Mouse (Mus musculus) ES-E14 (cell line): Measurements from ENCODE around the gene Arhgef1. TPM values are rescaled to one million over a fixed set of nuclear protein-coding genes. Genes with fewer than 3 reads are reported as not detected.

Source experiments
- DNase-seq: peaks from one replicate; pipeline ENCODE4 v3.0.0-alpha.2; 2013; ENCODE audit warnings: low read depth, low spot score
- H3K27ac ChIP-seq: 2 replicates; pipeline ENCODE4 v1.5.1; 2012; ENCODE audit warnings: low read depth, mild to moderate bottlenecking, low read length, moderate library complexity, mixed read lengths; ENCODE audit not compliant: poor library complexity, insufficient read depth, severe bottlenecking
- H3K36me3 ChIP-seq: 2 replicates; pipeline ENCODE4 v1.6.1; 2012; ENCODE audit warnings: mild to moderate bottlenecking, low read length, moderate library complexity, mixed read lengths; ENCODE audit not compliant: control insufficient read depth, poor library complexity, insufficient read depth, severe bottlenecking
- H3K4me1 ChIP-seq, 2 experiments: fragments of 150-350 bp in 1 of 2; sonication (generic) in 1 of 2; 2 replicates each; pipeline ENCODE4 v1.6.1; 2012; ENCODE audit warnings: low read length in 2 of 2, mild to moderate bottlenecking in 1 of 2, mixed read lengths in 1 of 2; ENCODE audit not compliant: control insufficient read depth in 2 of 2, insufficient read depth in 2 of 2, poor library complexity in 1 of 2
- H3K4me3 ChIP-seq, 2 experiments: fragments of 150-350 bp in 1 of 2; sonication (generic) in 1 of 2; 2 replicates each; pipeline ENCODE4 v1.5.1; 2012; ENCODE audit warnings: low read length in 2 of 2, low read depth in 1 of 2, mild to moderate bottlenecking in 1 of 2, mixed read lengths in 1 of 2; ENCODE audit not compliant: insufficient read depth in 1 of 2, poor library complexity in 1 of 2, severe bottlenecking in 1 of 2
- H3K9ac ChIP-seq: 2 replicates; pipeline ENCODE4 v1.6.1; 2012; ENCODE audit warnings: low read depth, mild to moderate bottlenecking, low read length, mixed read lengths; ENCODE audit not compliant: poor library complexity, insufficient read depth, severe bottlenecking
- H3K9me3 ChIP-seq: fragments of 150-350 bp; sonication (generic); 2 replicates; pipeline ENCODE4 v1.6.1; 2012; ENCODE audit warnings: low read depth, mild to moderate bottlenecking, low read length; ENCODE audit not compliant: control insufficient read depth, insufficient read depth
- CHD2 ChIP-seq: IDR thresholded peaks from 2 replicates; pipeline ENCODE4 v1.6.1; 2014; ENCODE audit warnings: mild to moderate bottlenecking, low read depth, low read length, inconsistent platforms
- HCFC1 ChIP-seq: IDR thresholded peaks from 2 replicates; pipeline ENCODE4 v1.6.1; 2012; ENCODE audit warnings: low read length, inconsistent platforms, borderline replicate concordance; ENCODE audit not compliant: insufficient read depth
- MAFK ChIP-seq: IDR thresholded peaks from 2 replicates; pipeline ENCODE4 v1.6.1; 2014; ENCODE audit warnings: mild to moderate bottlenecking, low read depth, low read length, inconsistent platforms; ENCODE audit not compliant: insufficient read depth
- ZC3H11A ChIP-seq: IDR thresholded peaks from 2 replicates; pipeline ENCODE4 v1.6.1; 2012; ENCODE audit warnings: low read depth, mild to moderate bottlenecking, inconsistent platforms, low read length, borderline replicate concordance
- ZNF384 ChIP-seq: IDR thresholded peaks from 2 replicates; pipeline ENCODE4 v1.6.1; 2012; ENCODE audit warnings: low read depth, low read length, inconsistent platforms
- in situ Hi-C, 2 experiments: fragments of 600-800 bp; cut with MboI; formaldehyde crosslinking; loops; one replicate each; pipeline ENCODE4 v1.15.1; 2025; ENCODE audit warnings: low sequenced_read_pairs in 2 of 2, inconsistent platforms in 1 of 2; ENCODE audit not compliant: unreplicated experiment in 2 of 2
- total RNA-seq: library from RNA; depleted of rRNA; stranded (reverse); fragments of 300-350 nt; gene quantifications from 2 replicates; pipeline ENCODE4 v1.2.3, GENCODE M21; 2012

The Arhgef1 gene
- total RNA-seq, 1 experiment, result 32.1 TPM

DNA sequence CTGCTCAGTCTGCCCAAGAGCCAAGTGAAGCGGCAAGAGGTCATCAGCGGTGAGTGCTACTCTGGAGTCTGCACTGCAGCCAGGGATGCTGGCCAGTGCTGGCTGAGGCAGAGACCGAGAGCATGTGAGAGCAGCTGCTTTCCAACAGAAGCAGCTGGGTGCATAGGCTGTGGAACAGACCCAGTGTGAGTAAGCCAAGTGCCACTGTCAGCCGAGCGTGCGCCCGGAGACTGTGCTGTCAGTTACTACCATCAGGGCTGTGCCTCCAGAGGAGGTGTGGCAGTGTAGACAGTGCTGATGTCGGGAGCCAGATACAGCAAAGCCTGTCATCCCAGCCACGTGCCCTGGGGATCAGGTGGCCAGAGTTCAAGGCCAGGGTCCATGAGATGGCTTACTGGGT lies 17.0 kb downstream of the Arhgef1 start:
- peaks cover 56% of the 10 kb centered on the region for H3K36me3 ChIP-seq
- DNase-seq, result no peak
- TF ChIP-seq ZNF384 (no peak), MAFK (no peak), HCFC1 (no peak), ZC3H11A (no peak), CHD2 (no peak)
- no peak overlapping the region for H3K9ac ChIP-seq
- H3K4me1 ChIP-seq, result peaks cover 0 to 18% of the 10 kb centered on the region in 2 experiments; a peak in 1 of 4 replicates
- H3K27ac ChIP-seq, result no peak overlapping the region
- in situ Hi-C loops, result no loop called here
- no peaks in the 10 kb centered on the region for H3K9me3 ChIP-seq
- H3K4me3 ChIP-seq, result no peak overlapping the region

DNA sequence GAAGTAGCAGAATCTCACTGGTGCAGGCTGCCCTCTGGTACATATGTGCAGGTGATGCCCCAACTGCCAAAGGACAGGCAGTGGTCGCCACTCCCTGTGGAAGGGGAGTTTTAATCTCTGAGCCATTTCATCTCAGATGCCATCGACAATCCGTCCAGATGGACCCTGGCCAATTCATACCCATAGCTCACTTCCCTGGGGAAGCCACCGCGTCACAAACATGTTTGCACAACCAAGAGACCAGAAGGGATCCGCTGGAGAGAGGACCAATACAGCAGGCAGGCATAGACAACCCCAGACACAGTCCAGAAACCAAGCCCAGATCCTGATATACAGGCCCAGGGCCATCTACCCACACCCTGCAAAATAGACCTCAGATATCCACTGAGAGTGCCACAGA lies 27.8 kb downstream of the Arhgef1 start:
- Histone ChIP-seq H3K4me3 (no peak overlapping the region), H3K9ac (no peak overlapping the region), H3K36me3 (peaks cover 11% of the 10 kb centered on the region)

DNA sequence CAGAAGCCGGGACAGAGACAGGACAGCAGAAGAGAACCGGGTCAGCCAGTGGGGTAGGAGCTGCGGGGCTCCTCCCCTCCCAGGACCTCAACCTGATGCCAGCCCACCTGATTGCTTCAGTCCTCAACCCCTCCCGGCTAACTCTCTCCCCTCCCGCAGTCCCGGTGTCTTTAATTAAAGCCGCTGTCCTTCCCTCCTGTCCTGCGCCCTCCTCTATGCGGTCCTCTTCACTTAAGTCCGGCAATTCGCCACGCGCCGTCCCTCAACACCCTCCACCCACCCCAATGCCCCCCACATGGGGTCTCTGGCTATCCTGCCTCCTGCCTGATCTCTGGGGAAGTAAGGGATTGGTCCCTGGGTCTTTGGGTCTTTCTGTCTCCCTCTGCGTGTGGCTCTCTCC lies 28.9 kb downstream of the Arhgef1 start:
- DNase-seq, result no peak
- TF ChIP-seq ZNF384 (no peak), MAFK (no peak)
- Histone ChIP-seq H3K4me3 (no peak overlapping the region), H3K9me3 (no peaks in the 10 kb centered on the region), H3K27ac (no peak overlapping the region), H3K9ac (no peak overlapping the region), H3K4me1 (peaks cover 0 to 32% of the 10 kb centered on the region in 2 experiments; a peak in 1 of 4 replicates), H3K36me3 (peaks cover 3% of the 10 kb centered on the region; the same call in 1 of the 2 replicates)
- in situ Hi-C loops, result no loop called here

More for the DNA sequence above, 27.8 kb downstream of the Arhgef1 start:
- Histone ChIP-seq H3K27ac (no peak overlapping the region), H3K9me3 (no peaks in the 10 kb centered on the region), H3K4me1 (peaks cover 0 to 32% of the 10 kb centered on the region in 2 experiments; a peak in 1 of 4 replicates)
- in situ Hi-C loops, result no loop called here
- TF ChIP-seq HCFC1, result no peak
- no peak for TF ChIP-seq ZNF384
- no peak for TF ChIP-seq ZC3H11A
- TF ChIP-seq CHD2, result no peak
- TF ChIP-seq MAFK, result no peak
- DNase-seq, result no peak

DNA sequence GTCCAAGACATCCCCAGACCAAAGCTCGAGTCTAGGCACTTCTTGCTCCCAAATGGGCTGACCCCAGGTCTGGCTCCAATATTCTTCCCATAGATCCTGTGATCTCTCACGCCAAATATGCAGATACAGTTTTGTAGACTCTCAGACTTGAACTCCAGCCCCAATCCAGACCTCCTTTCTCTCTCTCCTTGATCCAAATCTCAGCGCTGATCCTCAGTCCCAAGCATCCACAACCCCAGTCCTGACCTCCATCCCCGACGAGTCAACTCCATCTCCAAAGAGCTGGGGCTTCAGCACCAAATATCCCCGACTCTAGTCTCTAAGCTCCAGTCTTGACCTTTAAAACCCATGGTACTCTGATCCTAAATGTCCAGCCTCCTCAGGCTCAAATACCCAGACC lies 40.9 kb downstream of the Arhgef1 start:
- H3K4me1 ChIP-seq, result peaks cover 0 to 27% of the 10 kb centered on the region in 2 experiments; a peak in 1 of 4 replicates
- H3K9ac ChIP-seq, result no peak overlapping the region
- no peak for DNase-seq
- H3K9me3 ChIP-seq, result no peaks in the 10 kb centered on the region
- TF ChIP-seq ZNF384 (no peak), MAFK (no peak), ZC3H11A (no peak), CHD2 (no peak), HCFC1 (no peak)
- in situ Hi-C loops, result no loop called here
- H3K36me3 ChIP-seq, result no peaks in the 10 kb centered on the region
- H3K27ac ChIP-seq, result no peak overlapping the region
- H3K4me3 ChIP-seq, result peak overlapping the region in 1 of 2 experiments; percentile 27; a peak in 1 of 4 replicates

DNA sequence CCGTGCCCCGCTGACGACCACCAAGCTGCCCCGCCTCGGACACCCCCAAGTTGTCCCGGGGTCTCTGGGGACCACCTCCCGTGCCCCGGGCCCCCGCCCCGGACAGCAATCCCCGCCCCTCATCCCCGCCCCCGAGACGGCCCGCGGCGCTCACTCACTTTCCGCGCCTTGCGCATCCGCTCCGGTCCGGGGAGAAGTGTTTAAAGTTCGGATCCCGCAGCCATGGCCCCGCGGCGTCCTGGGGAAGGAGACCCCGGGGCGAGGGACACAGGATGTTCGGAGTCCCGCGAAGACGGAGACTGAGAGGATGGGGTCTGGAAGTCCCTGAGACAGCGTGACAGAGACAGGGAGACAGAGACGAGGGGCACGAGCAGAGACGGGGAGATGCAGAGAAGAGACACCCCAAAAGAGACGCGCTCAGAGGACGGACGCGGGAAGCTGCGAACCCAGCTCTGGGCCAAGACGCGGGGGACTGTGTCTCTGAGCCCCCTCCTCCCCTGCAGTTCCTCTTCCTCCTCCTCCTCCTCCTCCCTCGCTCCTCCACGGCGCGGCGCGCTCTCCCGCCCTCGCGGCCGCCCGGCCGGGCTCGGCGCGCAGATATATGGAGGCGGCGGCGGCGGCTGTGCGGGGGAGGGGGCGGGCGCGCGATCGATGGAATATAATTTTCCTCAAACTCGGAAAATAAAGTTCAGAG lies 41.7 kb downstream of the Arhgef1 start, which contains the start of gene Gm4881:
Gene Gm4881, minus strand, starts transcription at position 238 of the 694 bp plus-strand sequence.
- in situ Hi-C loops, result no loop called here
- Histone ChIP-seq H3K4me3 (peak within 1 kb of the TSS; percentile 27 to 60), H3K36me3 (no peaks in the 10 kb centered on the region), H3K9me3 (no peaks in the 10 kb centered on the region), H3K4me1 (peaks cover 0 to 28% of the 10 kb centered on the region in 2 experiments; a peak in 1 of 4 replicates), H3K9ac (no peak within 1 kb of the TSS), H3K27ac (no peak within 1 kb of the TSS)
- no peak for TF ChIP-seq ZC3H11A
- no peak for DNase-seq
